Mouse (Mus musculus) layer of hippocampus, adult 9-10 months (tissue): ENCODE measurements around the gene Fosl1.

ENCODE experiments used
- DNase-seq: peaks from one replicate; pipeline ENCODE4 v3.0.0; 2022; ENCODE audit warnings: low spot score

Gene Fosl1

GRCm38 (mm10) chr19:5424782-5425741 lies 22.3 kb upstream of the Fosl1 start, which contains the start of the genes Drap1 and AI837181:
Drap1 (minus strand) TSS chr19:5424979.
AI837181 (plus strand) TSS chr19:5425144.
- peak; percentile 68 for DNase-seq

GRCm38 (mm10) chr19:5425906-5426565 lies 21.3 kb upstream of the Fosl1 start:
- no peak for DNase-seq

- DNase-seq: no peak
Measured at GRCm38 (mm10) chr19:5426640-5427290, 20.6 kb upstream of the Fosl1 start.

- DNase-seq: no peak
Measured at GRCm38 (mm10) chr19:5428083-5428482, 19.3 kb upstream of the Fosl1 start.

- no peak for DNase-seq
Measured at GRCm38 (mm10) chr19:5429219-5429618, 18.1 kb upstream of the Fosl1 start.

- no peak for DNase-seq
Measured at GRCm38 (mm10) chr19:5429806-5430205, 17.5 kb upstream of the Fosl1 start.

- no peak for DNase-seq
Measured at GRCm38 (mm10) chr19:5430408-5430807, 16.9 kb upstream of the Fosl1 start.

GRCm38 (mm10) chr19:5431911-5432464 lies 15.4 kb upstream of the Fosl1 start:
- no peak for DNase-seq

GRCm38 (mm10) chr19:5432992-5433852 lies 14.1 kb upstream of the Fosl1 start:
- no peak for DNase-seq

- DNase-seq: no peak
Measured at GRCm38 (mm10) chr19:5433951-5434350, 13.4 kb upstream of the Fosl1 start.

- DNase-seq: no peak
Measured at GRCm38 (mm10) chr19:5444371-5444908, 2.9 kb upstream of the Fosl1 start.

GRCm38 (mm10) chr19:5444954-5445353 lies 2.4 kb upstream of the Fosl1 start:
- no peak for DNase-seq

- DNase-seq: no peak
Measured at GRCm38 (mm10) chr19:5445747-5446146, 1.6 kb upstream of the Fosl1 start.

GRCm38 (mm10) chr19:5448354-5449150 lies 1.2 kb downstream of the Fosl1 start:
- no peak for DNase-seq

- DNase-seq: no peak
Measured at GRCm38 (mm10) chr19:5449673-5450072, 2.3 kb downstream of the Fosl1 start.

- no peak for DNase-seq
Measured at GRCm38 (mm10) chr19:5451766-5452165, 4.4 kb downstream of the Fosl1 start.

GRCm38 (mm10) chr19:5455037-5455436 lies 7.7 kb downstream of the Fosl1 start:
- DNase-seq: no peak

- DNase-seq: no peak
Measured at GRCm38 (mm10) chr19:5455568-5455967, 8.2 kb downstream of the Fosl1 start.

GRCm38 (mm10) chr19:5456241-5456921 lies 9.0 kb downstream of the Fosl1 start:
- no peak for DNase-seq
